Mouse (Mus musculus) urinary bladder, postnatal 4 days (tissue): ENCODE data around the gene Pcolce2.

ENCODE experiments used
- DNase-seq, 2 experiments: peaks; one replicate each; pipeline ENCODE4 v3.0.0; 2021 to 2022; ENCODE audit warnings: low spot score in 2 of 2

Pcolce2 gene

GRCm38 (mm10) chr9:95708943-95709342, 71.5 kb downstream of the Pcolce2 start:
- no peak for DNase-seq

- DNase-seq, result no peak
These were observed 75.2 kb downstream of the Pcolce2 start for GRCm38 (mm10) chr9:95712574-95712973.

- no peak for DNase-seq
These were observed 98.8 kb downstream of the Pcolce2 start for GRCm38 (mm10) chr9:95736238-95736637.

- no peak for DNase-seq
These were observed 107.6 kb downstream of the Pcolce2 start for GRCm38 (mm10) chr9:95744845-95745613.

GRCm38 (mm10) chr9:95747298-95747697, 109.9 kb downstream of the Pcolce2 start:
- DNase-seq, result no peak
